Mouse (Mus musculus) Patski (cell line): Measurements from ENCODE around the gene Psma5. TPM values are rescaled to one million over a fixed set of nuclear protein-coding genes. Genes with fewer than 3 reads are reported as not detected.
A peak's percentile ranks its signal among the peaks of the same experiment; 100 is the strongest.

Source experiments
- ATAC-seq: fragments of 100-300 bp; one replicate; pipeline ENCODE4 v1.8.0; 2021
- CTCF ChIA-PET: fragments of 350-600 bp; sonication (Branson Sonifier 250); formaldehyde crosslinking; loops from one replicate; lab custom pipeline; 2022; ENCODE audit warnings: inconsistent platforms; lab: Charles Lee
- POLR2A ChIA-PET: fragments of 350-600 bp; sonication (Branson Sonifier 250); formaldehyde crosslinking; loops from one replicate; lab custom pipeline; 2022; ENCODE audit warnings: antibody characterized with exemption, inconsistent platforms; lab: Charles Lee
- DNase-seq: peaks from one replicate; pipeline ENCODE4 v3.0.0-alpha.2; 2011; ENCODE audit warnings: low read depth, low spot score
- H3K27me3 ChIP-seq: fragments of 371-371 bp; one replicate; pipeline ENCODE4 v1.5.1; 2021
- CTCF ChIP-seq: fragments of 100-300 bp; IDR thresholded peaks from one replicate; pipeline ENCODE4 v1.5.1; 2021
- in situ Hi-C: fragments of 300-500 bp; cut with MboI; formaldehyde crosslinking; loops from 3 replicates; pipeline ENCODE4 v1.11.1; 2018; ENCODE audit warnings: low pct_unique_long_range_greater_than_20kb, mixed read lengths
- polyA plus RNA-seq: library from polyadenylated mRNA; unstranded; gene quantifications from one replicate; pipeline ENCODE4 v1.2.3, GENCODE M21; 2021

Psma5 gene
- 239 TPM for polyA plus RNA-seq

DNA sequence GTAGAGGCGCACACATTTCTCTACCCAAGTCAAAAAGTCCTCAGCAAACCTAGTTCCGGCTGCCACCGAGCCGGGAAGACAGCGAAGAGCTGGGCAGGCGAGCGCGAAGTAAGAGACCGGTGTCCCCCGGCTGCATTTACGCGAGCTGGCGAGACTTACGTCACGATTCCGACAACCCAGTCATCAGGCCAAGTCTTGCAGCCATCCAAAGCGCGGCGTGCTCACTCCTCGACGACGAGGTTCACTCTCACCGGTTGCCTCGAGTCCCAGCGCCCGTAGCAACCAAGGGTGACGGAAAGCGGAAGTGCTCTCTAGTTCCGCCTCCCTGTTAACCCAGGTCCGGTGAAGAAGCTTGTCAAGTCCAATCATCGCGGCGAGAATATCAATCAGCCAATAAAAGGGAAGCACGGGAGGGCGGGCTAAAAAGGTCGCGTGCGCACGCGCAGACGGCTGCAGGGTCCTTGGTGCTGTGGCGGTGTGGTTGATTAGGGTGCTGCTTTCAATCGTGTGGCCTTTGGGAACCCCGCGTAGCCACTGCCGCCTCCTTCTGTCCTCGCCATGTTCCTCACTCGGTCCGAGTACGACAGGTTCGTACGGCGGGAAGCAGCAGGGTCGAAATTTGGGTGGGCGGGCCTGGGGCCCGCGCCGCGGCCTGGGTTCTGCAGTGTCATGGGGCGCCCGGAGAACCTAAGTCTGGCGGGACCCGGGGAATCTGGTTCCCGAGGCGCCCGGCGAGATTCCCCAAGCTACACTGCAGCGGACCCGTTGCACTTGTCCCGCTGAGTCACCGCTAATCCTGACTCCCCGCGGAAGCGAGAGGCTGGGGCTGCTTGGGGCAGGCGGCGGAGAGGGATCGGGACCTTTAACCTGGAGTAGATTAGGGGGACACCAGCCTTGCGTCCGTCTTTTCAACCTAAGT is at the start of gene Psma5:
Gene Psma5 (plus strand): TSS at position 208 of the 919 bp plus-strand sequence.
- no peak for TF ChIP-seq CTCF
- in situ Hi-C loops, result no loop called here
- DNase-seq, result peak; percentile 96
- peak; percentile 98 for ATAC-seq
- H3K27me3 ChIP-seq, result no peaks in the 10 kb centered on the region
- CTCF ChIA-PET, result interaction anchor here (1.0 to 4.2 kb wide), 7 partner anchors 13 to 93 kb away, joined by 3 to 11 read pairs (median 4); no protein-coding TSS in a partner anchor
- POLR2A ChIA-PET, result interaction anchor here (0.6 to 1.6 kb wide), 7 partner anchors 9 to 92 kb away, joined by 3 to 6 read pairs (median 4); partner anchors contain the start of genes Atxn7l2 and Cyb561d1

DNA sequence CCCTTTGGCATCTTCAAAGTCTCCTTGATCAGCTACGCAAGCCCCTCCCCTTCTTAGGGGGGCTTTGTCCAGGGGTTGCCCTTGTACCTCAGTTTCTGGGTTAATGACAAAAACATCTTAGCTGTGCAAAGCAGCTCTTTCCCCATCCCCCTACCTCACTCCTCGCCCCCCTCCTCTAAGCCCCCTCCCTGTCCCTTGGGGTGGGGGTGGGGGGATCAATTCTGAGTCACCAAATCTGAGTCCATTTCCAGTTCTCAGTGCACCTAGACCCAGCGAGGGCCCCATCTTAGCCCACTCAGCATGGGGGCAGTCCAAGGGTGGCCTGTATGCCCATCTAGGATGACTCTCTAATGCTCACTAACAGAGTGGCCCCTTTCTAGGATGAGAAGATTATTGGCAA is 47.7 kb upstream of the Psma5 start:
- ATAC-seq, result no peak

GRCm38 (mm10) chr3:108209536-108209935 is 47.2 kb upstream of the Psma5 start:
- no peak for TF ChIP-seq CTCF
- ChIA-PET POLR2A (interaction anchor here (1.0 to 2.5 kb wide), 5 partner anchors 9 to 45 kb away, joined by 3 to 15 read pairs (median 4); partner anchors contain the start of gene Cyb561d1), CTCF (interaction anchor here (1.7 to 15.7 kb wide), 3 partner anchors 8 to 44 kb away, joined by 7 to 247 read pairs (median 25); partner anchors contain the start of gene Cyb561d1)
- no peak for ATAC-seq
- in situ Hi-C loops, result loop anchor here (5.0 kb wide), 1 partner anchor 42 kb away; no protein-coding TSS in a partner anchor
- H3K27me3 ChIP-seq, result no peaks in the 10 kb centered on the region
- DNase-seq, result no peak

More for the DNA sequence above, 47.7 kb upstream of the Psma5 start:
- no peak for DNase-seq
- ChIA-PET POLR2A (interaction anchor here (0.5 to 2.5 kb wide), 4 partner anchors 9 to 111 kb away, joined by 3 to 15 read pairs (median 3); partner anchors contain the start of gene Cyb561d1), CTCF (interaction anchor here (1.7 to 15.7 kb wide), 3 partner anchors 8 to 44 kb away, joined by 7 to 247 read pairs (median 25); partner anchors contain the start of gene Cyb561d1)
- in situ Hi-C loops, result loop anchor here (5.0 kb wide), 1 partner anchor 42 kb away; no protein-coding TSS in a partner anchor
- no peak for TF ChIP-seq CTCF
- H3K27me3 ChIP-seq, result no peaks in the 10 kb centered on the region

- DNase-seq (peak; percentile 96), ATAC-seq (peak; percentile 73)
- ChIA-PET POLR2A (interaction anchor here (0.9 to 2.5 kb wide), 9 partner anchors 10 to 46 kb away, joined by 3 to 15 read pairs (median 3); partner anchors contain the start of genes Cyb561d1 and Psma5), CTCF (interaction anchor here (0.8 to 3.5 kb wide), 8 partner anchors 9 to 59 kb away, joined by 3 to 25 read pairs (median 5); partner anchors contain the start of gene Cyb561d1)
- in situ Hi-C loops, result loop anchor here (5.0 kb wide), 1 partner anchor 43 kb away; no protein-coding TSS in a partner anchor
- no peak for TF ChIP-seq CTCF
- H3K27me3 ChIP-seq, result peaks cover under 1% of the 10 kb centered on the region
Measured at GRCm38 (mm10) chr3:108209946-108210770, 46.6 kb upstream of the Psma5 start.

DNA sequence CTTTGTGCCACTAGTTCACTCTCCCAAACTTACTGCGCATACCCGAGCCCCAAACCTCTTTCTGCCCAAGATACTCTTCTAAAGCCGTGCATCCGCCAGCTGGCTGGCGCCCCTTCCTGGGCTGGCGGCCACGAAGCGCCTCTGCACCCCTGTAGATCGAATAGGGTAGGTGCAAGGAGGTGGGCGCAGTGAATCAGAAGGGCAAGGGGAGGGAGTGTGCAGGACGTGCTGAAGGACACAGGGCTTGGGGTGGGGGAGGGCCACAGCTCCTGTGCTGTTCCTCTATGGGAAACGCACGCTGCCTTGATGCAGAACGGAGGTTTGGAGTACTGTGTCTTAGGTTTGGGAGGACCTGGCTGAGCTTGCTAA is 46.0 kb upstream of the Psma5 start, which contains the start of gene Atxn7l2:
Gene Atxn7l2 (minus strand): TSS at position 164 of the 369 bp plus-strand sequence.
- no peak for TF ChIP-seq CTCF
- in situ Hi-C loops, result no loop called here
- ChIA-PET POLR2A (interaction anchor here (0.9 to 2.5 kb wide), 8 partner anchors 10 to 46 kb away, joined by 3 to 15 read pairs (median 4); partner anchors contain the start of genes Cyb561d1 and Psma5), CTCF (interaction anchor here (0.8 to 3.5 kb wide), 8 partner anchors 9 to 59 kb away, joined by 3 to 25 read pairs (median 5); partner anchors contain the start of gene Cyb561d1)
- DNase-seq (no peak), ATAC-seq (peak; percentile 68)
- peaks cover 3% of the 10 kb centered on the region for H3K27me3 ChIP-seq

DNA sequence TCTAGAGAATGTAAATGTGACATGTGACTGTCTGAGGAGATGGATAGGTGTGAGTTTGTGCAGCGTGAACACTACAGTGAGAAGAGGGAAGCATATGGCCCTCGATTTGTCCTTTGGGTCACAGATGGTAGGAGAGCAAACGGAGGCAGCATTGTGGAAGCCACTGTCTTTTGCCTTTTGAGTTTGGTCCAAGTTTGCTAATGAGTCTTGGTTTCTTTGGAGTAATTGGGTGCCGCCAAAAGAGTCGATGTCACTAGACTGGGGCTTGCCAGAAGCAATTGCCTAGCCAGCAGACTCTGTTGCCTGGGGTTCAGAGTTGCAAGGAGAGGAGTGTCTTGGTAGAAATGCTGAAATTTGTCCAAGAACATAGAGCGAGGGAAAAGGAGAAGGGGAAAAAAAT is 44.9 kb upstream of the Psma5 start:
- no peak for ATAC-seq
- POLR2A ChIA-PET, result interaction anchor here (0.6 to 1.2 kb wide), 2 partner anchors 20 to 871 kb away, joined by 3 read pairs; no protein-coding TSS in a partner anchor
- in situ Hi-C loops, result no loop called here
- CTCF ChIA-PET, result interaction anchor here (3.5 kb wide), 1 partner anchor 11 kb away, joined by 25 read pairs; the partner anchor contains the start of gene Cyb561d1
- DNase-seq, result no peak
- no peak for TF ChIP-seq CTCF
- peaks cover 3% of the 10 kb centered on the region for H3K27me3 ChIP-seq

DNA sequence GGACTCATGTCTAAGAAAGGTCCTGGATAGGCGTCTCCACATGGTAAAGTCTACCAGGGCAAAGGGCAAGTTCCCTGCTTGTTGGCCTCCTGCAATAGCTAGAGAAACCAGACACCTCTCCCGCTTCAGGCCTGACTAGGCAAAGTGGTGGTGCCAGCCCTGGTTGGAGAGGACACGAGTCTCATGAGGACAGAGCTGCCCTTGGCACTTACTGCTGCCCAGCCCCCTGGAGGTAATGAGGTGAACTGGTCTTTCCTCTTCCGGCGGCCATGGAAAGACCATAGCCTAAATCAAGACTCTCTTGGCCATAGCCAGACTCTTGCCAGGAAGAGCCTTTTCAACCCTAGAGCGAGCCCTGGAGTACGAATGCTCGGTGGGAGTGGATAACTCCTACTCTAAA is 44.3 kb upstream of the Psma5 start:
- ChIA-PET POLR2A (interaction anchor here (0.6 kb wide), 1 partner anchor 44 kb away, joined by 3 read pairs; no protein-coding TSS in a partner anchor), CTCF (no interaction called here)
- H3K27me3 ChIP-seq, result peaks cover 8% of the 10 kb centered on the region
- in situ Hi-C loops, result no loop called here
- DNase-seq (no peak), ATAC-seq (no peak)
- no peak for TF ChIP-seq CTCF

- H3K27me3 ChIP-seq, result peaks cover 14% of the 10 kb centered on the region
- ATAC-seq (no peak), DNase-seq (no peak)
- ChIA-PET POLR2A (no interaction called here), CTCF (no interaction called here)
- TF ChIP-seq CTCF, result no peak
- in situ Hi-C loops, result no loop called here
Measured at GRCm38 (mm10) chr3:108214734-108215133, 42.0 kb upstream of the Psma5 start.

DNA sequence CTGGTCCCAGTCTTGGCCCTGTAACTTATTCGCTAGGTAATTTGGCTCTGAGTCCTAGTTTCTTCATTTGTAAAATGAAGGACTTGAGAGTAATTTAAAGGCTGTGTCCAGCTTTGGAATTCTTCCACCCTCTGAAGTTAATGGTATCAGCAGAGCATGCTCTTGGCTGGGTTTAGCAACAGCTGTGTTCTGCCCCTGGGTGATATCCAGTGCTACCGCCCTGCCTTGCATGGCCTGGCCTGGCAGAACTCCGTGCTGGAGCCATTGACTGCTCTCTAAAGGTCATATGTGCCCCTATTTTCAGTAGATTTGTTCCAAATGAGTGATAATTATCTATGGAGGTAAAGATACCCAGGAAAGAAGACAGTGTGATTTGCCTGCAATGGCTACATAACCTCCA is 36.1 kb upstream of the Psma5 start:
- peaks cover 51% of the 10 kb centered on the region for H3K27me3 ChIP-seq
- POLR2A ChIA-PET, result interaction anchor here (1.4 kb wide), 1 partner anchor 37 kb away, joined by 3 read pairs; no protein-coding TSS in a partner anchor
- TF ChIP-seq CTCF, result no peak
- no peak for DNase-seq
- CTCF ChIA-PET, result no interaction called here
- in situ Hi-C loops, result no loop called here
- no peak for ATAC-seq
